Mouse (Mus musculus) ES-Bruce4 (cell line): Measurements from ENCODE around the gene Ahsa2.
"Not testable (repeated sequence)": the region's sequence is repeated elsewhere in the genome, so short reads cannot be mapped to it uniquely, and the experiment has no call there.

Experiments used
- CTCF ChIP-seq: IDR thresholded peaks from one replicate; pipeline ENCODE4 v1.8.1; 2011; ENCODE audit warnings: low read depth, low read length
- EP300 ChIP-seq: IDR thresholded peaks from 2 replicates; pipeline ENCODE4 v1.6.1; 2011; ENCODE audit warnings: low read depth, low read length; ENCODE audit not compliant: insufficient read depth
- POLR2A ChIP-seq: IDR thresholded peaks from one replicate; pipeline ENCODE4 v1.8.1; 2011; ENCODE audit warnings: low read length; ENCODE audit not compliant: insufficient read depth

DNA sequence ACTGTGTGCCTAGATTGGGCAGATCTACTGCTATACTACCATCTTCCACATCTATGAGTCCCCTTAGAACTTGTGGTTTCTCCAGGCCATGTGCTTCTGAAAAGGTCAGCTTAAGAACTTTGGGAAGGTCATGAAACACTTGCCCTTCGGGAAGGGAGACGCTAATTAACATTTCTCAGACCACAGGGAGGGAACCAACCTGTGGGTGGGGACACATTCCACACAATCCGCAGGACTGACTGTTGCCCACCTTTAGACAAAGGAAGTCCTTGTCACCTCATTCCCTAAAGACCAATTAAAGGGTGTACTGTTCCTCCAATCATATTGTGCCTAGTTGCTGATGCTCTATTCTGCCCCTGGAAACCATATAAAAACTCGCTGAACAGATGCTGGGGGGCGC lies 7.0 kb upstream of the Ahsa2 start:
- TF ChIP-seq POLR2A, CTCF: not testable (repeated sequence)
- TF ChIP-seq EP300, result peak; percentile 85
